Mouse (Mus musculus) G1E (cell line): ENCODE data around the gene Rftn1.

Experiments used
- CTCF ChIP-seq: IDR thresholded peaks from 2 replicates; pipeline ENCODE4 v1.5.1; 2012; ENCODE audit warnings: low read depth, low read length, inconsistent platforms, mixed read lengths
- GATA2 ChIP-seq: IDR thresholded peaks from 2 replicates; pipeline ENCODE4 v1.6.1; 2012; ENCODE audit warnings: low read depth, low read length, inconsistent platforms, borderline replicate concordance
- TAL1 ChIP-seq: conservative IDR thresholded peaks from 2 replicates; pipeline ENCODE4 v1.6.1; 2012; ENCODE audit warnings: low read depth, low read length, inconsistent platforms, mixed read lengths

- TF ChIP-seq CTCF = no peak
- no peak for TF ChIP-seq GATA2
- no peak for TF ChIP-seq TAL1
Measured at GRCm38 (mm10) chr17:50229534-50229933, 39.1 kb upstream of the Rftn1 start.
